Mouse (Mus musculus) gastrocnemius, adult 18-20 months (tissue): Measurements from ENCODE around the gene Mdk. TPM values are rescaled to one million over a fixed set of nuclear protein-coding genes. Genes with fewer than 3 reads are reported as not detected.
A peak's percentile ranks its signal among the peaks of the same experiment; 100 is the strongest.

ENCODE experiments used
- DNase-seq: peaks from one replicate; pipeline ENCODE4 v3.0.0; 2021; ENCODE audit warnings: low spot score
- long read RNA-seq, 2 experiments: library from polyadenylated mRNA; stranded (forward); transcript quantifications; one replicate each; pipeline ENCODE4 v2.0.0; 2021
- total RNA-seq, 2 experiments: library from RNA; stranded (reverse); gene quantifications; 2 replicates each; pipeline ENCODE4 v1.2.3; 2021

The Mdk gene
- total RNA-seq = 1 to 10 TPM in 1 of 2 experiments, under 1 TPM in 1; 0.82 to 1.7 TPM
- long read RNA-seq, experiment 1 = 0 reads
- long read RNA-seq, experiment 2 = 0 reads

- no peak for DNase-seq
Observed at GRCm38 (mm10) chr2:91932160-91932711, at the start of gene Mdk. Gene Mdk (minus strand): TSS chr2:91932297.

- DNase-seq = no peak
Observed at GRCm38 (mm10) chr2:91980830-91981229, 48.7 kb upstream of the Mdk start.

- DNase-seq = no peak
Observed at GRCm38 (mm10) chr2:91980245-91980644, 48.1 kb upstream of the Mdk start.

- DNase-seq = no peak
Observed at GRCm38 (mm10) chr2:91978547-91978946, 46.5 kb upstream of the Mdk start.

GRCm38 (mm10) chr2:91977960-91978359 lies 45.9 kb upstream of the Mdk start:
- no peak for DNase-seq

GRCm38 (mm10) chr2:91975581-91976541 lies 43.8 kb upstream of the Mdk start, which contains the start of gene Dgkz:
Gene Dgkz (minus strand): TSS chr2:91975864.
- no peak for DNase-seq

GRCm38 (mm10) chr2:91973416-91974135 lies 41.5 kb upstream of the Mdk start:
- DNase-seq = no peak

GRCm38 (mm10) chr2:91972121-91972566 lies 40.0 kb upstream of the Mdk start:
- DNase-seq = no peak

GRCm38 (mm10) chr2:91971231-91972097 lies 39.4 kb upstream of the Mdk start:
- peak; percentile 77 for DNase-seq

- DNase-seq = no peak
Observed at GRCm38 (mm10) chr2:91967962-91968361, 35.9 kb upstream of the Mdk start.

GRCm38 (mm10) chr2:91966367-91966766 lies 34.3 kb upstream of the Mdk start:
- no peak for DNase-seq

GRCm38 (mm10) chr2:91965417-91965816 lies 33.3 kb upstream of the Mdk start:
- no peak for DNase-seq

GRCm38 (mm10) chr2:91964610-91965204 lies 32.6 kb upstream of the Mdk start:
- no peak for DNase-seq

GRCm38 (mm10) chr2:91963443-91963932 lies 31.4 kb upstream of the Mdk start:
- DNase-seq = peak; percentile 96

- no peak for DNase-seq
Observed at GRCm38 (mm10) chr2:91962864-91963401, 30.8 kb upstream of the Mdk start.

GRCm38 (mm10) chr2:91961901-91962761 lies 30.0 kb upstream of the Mdk start:
- DNase-seq = no peak

GRCm38 (mm10) chr2:91960459-91960858 lies 28.4 kb upstream of the Mdk start:
- DNase-seq = no peak

- no peak for DNase-seq
Observed at GRCm38 (mm10) chr2:91959544-91960410, 27.7 kb upstream of the Mdk start.
